Mouse (Mus musculus): ENCODE measurements around the gene Dapk3.
"Not testable (repeated sequence)": the region's sequence is repeated elsewhere in the genome, so short reads cannot be mapped to it uniquely, and the experiment has no call there.

Dapk3 gene

DNA sequence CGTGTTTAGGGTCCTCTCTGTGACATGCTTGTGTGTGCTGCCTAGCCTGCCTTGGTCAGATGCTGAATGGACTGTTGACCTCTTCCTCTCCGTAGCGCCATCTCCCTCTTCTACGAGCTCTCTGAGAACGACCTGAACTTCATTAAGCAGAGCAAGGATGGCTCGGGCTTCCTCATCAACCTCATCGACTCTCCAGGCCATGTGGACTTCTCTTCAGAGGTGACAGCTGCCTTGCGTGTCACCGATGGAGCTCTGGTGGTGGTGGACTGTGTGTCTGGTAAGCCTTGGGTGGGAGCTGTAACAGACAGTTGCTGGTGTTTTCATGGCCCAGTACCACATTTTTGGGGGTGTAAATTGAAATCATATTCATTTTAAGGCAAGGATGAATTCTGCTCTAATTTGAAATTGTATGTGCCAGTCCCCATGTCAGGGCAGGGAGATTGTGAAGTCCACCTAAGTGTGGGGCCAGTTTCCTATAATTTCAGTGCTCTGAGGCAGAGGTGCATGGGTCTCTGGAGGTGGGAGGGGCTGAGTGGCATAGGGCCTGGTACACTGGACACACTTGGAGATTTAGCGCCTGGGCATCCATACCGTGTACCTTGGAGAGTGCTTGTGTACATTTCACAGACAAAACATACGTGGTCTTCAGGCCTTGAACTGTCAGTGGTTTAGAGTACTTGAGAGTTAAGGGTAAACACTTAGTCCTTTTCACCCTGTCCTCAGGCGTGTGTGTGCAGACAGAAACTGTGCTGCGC, 4.7 kb upstream of the Dapk3 start:
- DNase-seq (ENCODE audit: extremely low read depth, low read depth), result no peak

DNA sequence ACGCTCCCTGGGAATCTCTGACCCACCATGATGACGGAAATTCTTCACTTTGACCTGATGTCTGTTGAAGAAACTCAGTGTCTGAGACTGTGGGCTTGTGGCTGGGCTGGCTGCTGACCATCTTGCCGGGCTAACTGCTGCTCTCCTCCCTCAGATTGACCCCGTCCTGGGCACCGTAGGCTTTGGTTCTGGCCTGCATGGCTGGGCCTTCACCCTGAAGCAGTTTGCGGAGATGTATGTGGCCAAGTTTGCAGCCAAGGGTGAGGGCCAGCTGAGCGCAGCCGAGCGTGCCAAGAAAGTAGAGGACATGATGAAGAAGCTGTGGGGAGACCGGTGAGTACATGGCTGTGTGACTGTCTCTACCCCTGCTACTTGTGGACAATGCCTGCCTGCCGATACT, 3.9 kb upstream of the Dapk3 start:
- DNase-seq (ENCODE audit: extremely low read depth, low read depth), result no peak

DNA sequence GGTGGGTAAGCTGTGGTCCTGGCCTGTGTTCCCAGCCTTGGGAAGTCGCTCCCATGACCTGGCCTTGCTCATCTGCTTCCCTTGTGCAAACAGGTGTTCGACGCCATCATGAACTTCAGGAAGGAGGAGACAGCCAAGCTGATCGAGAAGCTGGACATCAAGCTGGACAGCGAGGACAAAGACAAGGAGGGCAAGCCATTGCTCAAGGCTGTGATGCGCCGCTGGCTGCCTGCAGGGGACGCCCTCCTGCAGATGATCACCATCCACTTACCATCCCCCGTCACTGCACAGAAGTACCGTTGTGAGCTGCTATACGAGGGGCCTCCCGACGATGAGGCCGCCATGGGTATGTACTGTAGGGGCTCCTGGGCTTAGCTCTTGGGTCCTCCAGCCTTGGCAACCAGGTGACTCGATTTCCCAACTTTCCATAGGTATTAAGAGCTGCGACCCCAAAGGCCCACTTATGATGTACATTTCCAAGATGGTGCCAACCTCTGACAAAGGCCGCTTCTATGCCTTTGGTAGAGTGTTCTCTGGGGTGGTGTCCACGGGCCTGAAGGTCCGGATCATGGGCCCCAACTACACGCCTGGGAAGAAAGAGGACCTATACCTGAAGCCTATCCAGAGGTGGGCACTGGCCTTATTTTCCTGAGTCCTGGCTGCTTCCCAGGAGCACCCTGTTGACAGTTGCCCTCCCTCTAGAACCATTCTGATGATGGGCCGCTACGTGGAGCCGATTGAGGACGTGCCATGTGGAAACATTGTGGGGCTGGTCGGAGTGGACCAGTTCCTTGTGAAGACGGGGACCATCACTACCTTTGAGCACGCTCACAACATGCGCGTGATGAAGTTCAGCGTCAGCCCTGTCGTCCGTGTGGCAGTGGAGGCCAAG, 3.1 kb upstream of the Dapk3 start:
- no peak for DNase-seq (ENCODE audit: extremely low read depth, low read depth)

DNA sequence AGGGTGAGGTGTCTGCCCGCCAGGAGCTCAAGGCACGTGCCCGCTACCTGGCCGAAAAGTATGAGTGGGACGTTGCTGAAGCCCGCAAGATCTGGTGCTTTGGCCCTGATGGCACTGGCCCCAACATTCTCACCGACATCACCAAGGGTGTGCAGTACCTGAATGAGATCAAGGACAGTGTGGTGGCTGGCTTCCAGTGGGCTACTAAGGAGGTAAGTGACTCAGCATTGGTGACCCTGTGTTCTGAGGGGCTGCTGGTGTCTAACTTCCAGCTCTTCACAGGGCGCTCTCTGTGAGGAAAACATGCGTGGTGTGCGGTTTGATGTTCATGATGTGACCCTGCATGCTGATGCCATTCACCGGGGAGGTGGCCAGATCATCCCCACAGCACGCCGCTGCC, 1.9 kb upstream of the Dapk3 start:
- DNase-seq (ENCODE audit: extremely low read depth, low read depth), result no peak

DNA sequence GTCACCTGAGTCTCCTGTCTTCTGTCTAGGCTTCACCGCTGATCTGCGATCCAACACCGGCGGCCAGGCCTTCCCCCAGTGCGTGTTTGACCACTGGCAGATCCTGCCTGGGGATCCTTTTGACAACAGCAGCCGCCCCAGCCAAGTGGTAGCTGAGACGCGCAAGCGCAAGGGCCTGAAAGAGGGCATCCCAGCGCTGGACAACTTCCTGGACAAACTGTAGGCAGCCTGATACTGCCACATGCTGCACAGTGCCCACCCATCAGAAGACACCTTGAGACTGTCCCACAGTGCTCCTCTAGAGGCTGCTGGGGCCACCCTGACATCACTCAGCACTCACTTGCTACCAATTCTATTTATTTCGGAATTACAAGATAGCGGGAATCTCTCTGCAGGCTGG, 945 bp upstream of the Dapk3 start:
- not testable (repeated sequence) for DNase-seq (ENCODE audit: extremely low read depth, low read depth)

DNA sequence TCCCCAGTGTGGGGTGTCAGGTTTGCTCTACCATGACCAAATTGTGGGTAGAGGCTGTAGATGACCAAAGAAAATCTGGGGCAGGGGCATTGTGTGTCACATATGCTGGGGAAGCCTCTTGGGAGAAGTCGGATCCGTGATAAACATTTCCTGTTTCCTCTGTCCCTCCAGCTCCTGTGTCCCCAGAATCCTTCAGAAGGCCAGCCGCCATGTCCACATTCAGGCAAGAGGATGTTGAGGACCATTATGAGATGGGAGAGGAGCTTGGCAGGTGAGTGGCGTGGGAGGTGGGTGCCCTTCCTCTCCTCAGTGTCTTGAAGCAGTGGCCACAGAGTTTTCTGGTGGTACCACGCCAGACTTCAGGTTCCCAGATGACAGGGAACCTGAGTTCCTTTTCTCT, 1.0 kb downstream of the Dapk3 start, which contains the start of gene 4930442H23Rik:
Gene 4930442H23Rik, minus strand, starts transcription at position 45 of the 400 bp plus-strand sequence.
- no peak for DNase-seq (ENCODE audit: extremely low read depth, low read depth)

DNA sequence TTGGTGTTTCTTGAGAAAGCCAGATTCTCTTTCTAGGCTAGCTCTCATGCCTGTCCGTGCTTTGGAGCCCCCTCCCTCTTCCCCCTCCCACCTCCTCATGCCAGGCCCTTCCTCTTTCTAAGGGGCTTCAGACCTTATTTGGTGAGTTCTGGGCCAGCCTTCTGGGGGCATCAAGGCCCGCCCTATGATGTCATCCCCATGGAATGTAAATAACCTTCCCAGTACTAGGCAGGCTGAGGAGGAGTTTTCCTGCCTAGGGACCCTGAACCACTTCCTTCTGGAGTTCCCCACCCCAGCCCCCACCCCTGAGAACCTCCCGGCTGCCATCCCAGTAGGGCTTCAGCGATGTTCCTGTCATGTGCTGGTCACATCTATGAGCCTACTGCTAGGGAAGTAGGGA, 2.0 kb downstream of the Dapk3 start:
- no peak for DNase-seq (ENCODE audit: extremely low read depth, low read depth)

DNA sequence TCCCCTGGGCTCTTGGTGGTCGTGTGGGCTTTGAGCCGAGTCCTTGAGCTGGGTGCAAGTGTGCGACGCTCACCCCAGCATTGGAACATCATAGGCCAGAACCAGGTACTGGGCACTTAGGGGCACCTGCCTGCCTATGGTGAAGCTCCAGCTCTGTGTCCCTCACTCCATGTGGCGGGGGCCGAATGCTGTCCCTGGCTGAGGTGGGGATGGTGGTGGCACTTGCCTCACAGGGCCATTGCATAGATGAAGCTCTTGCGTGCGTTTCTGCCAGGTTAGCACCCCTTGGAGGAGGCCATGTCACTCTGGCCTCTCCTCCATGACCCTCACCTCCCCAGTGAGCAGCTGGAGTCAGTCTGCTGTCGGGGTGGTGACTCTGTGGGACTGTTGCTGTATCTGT, 4.4 kb downstream of the Dapk3 start:
- no peak for DNase-seq (ENCODE audit: extremely low read depth, low read depth)

DNA sequence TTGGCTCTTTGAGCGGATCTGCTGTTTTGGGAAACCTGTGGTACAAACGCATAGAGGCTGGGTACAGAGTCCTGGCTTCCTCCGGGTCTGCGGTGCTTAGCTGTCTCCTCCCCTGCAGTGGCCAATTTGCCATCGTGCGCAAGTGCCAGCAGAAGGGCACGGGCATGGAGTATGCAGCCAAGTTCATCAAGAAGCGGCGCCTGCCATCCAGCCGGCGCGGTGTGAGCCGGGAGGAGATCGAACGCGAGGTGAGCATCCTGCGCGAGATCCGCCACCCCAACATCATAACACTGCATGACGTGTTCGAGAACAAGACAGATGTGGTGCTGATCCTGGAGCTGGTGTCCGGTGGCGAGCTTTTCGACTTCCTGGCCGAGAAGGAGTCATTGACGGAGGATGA, 7.0 kb downstream of the Dapk3 start:
- no peak for DNase-seq (ENCODE audit: extremely low read depth, low read depth)

DNA sequence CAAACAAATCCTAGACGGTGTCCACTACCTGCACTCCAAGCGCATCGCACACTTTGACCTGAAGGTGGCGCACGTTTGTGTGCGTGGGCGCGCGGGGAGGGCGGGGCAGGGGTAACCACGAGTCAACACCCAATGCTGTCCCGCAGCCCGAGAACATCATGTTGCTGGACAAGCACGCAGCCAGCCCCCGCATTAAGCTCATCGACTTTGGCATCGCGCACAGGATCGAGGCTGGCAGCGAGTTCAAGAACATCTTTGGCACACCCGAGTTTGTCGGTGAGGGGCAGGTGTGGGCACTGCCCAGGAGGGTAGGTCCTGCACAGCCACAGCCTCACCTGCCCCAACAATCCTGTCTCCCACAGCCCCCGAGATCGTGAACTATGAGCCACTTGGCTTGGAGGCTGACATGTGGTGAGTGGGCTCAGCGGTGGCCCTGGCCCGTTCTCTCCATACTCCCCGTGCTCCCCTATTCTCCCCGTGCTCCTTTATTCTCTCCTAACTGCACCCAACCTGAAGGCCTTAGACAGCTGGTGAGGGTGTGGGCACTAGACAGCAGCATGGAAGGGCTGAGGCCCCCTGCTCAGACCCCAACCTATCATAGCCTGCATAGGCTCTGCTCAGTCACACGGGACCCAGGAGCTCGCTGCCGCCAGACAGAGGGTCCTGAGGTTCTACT, 7.6 kb downstream of the Dapk3 start:
- no peak for DNase-seq (ENCODE audit: extremely low read depth, low read depth)

DNA sequence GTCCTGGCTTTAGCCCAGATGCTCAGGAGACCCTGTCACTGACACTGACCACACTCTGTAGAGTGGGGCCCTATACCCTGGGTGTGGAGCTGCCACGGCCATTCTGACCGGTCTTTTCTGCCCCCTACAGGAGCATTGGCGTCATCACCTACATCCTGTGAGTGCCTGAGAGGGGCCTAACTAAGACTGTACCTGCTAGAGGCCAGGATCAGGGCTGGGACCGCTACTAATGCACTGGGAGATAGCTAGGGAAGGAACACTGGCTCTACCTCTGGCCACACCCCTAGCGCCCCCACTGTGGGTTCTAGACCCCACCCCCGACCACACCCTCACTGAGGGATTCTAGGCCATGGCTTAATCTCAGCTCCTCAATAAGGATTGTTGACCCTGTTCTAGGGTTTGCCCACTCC, 8.1 kb downstream of the Dapk3 start:
- no peak for DNase-seq (ENCODE audit: extremely low read depth, low read depth)

DNA sequence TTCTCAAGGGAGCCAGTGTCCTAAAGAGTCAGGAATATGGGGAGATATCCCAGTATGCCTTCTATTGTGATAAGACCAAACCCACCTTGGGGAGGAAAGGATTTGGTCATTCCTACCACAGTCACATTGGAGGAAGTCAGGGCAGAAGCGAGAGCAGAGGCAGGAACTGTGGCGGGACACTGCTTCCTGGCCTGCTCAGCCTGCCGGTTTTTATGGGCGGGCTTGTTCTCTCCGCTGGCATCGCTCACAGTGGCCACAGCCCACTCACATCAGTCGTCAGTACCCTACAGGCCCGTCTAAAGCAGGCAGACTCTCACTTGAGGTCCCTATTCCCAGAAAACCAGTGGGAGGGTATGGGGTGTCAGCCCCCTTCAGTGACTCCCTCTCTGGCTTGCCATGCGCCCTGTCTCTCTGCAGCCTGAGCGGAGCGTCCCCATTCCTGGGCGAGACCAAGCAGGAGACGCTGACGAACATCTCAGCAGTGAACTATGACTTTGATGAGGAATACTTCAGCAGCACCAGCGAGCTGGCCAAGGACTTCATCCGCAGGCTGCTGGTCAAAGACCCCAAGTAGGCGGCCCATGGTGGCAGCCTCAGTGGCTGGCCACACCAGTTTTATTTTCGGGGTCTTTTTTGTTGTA, 8.7 kb downstream of the Dapk3 start:
- DNase-seq (ENCODE audit: extremely low read depth, low read depth), result no peak

DNA sequence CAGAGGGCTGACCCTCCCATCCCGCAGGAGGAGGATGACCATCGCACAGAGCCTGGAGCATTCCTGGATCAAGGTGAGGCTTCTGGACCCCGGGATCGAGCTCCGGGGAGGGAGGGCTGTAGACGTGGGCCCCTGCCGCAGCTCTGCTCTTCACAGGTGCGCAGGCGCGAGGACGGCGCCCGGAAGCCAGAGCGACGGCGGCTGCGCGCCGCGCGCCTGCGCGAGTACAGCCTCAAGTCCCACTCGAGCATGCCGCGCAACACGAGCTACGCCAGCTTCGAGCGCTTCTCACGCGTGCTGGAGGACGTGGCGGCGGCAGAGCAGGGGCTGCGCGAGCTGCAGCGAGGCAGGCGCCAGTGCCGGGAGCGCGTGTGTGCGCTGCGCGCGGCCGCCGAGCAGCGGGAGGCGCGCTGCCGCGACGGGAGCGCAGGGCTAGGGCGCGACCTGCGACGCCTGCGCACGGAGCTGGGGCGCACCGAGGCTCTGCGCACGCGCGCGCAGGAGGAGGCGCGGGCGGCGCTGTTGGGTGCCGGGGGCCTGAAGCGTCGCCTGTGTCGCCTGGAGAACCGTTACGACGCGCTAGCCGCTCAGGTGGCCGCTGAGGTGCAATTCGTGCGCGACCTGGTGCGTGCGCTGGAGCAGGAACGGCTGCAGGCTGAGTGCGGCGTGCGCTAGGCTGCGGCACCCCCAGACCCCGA, 9.6 kb downstream of the Dapk3 start:
- no peak for DNase-seq (ENCODE audit: extremely low read depth, low read depth)

DNA sequence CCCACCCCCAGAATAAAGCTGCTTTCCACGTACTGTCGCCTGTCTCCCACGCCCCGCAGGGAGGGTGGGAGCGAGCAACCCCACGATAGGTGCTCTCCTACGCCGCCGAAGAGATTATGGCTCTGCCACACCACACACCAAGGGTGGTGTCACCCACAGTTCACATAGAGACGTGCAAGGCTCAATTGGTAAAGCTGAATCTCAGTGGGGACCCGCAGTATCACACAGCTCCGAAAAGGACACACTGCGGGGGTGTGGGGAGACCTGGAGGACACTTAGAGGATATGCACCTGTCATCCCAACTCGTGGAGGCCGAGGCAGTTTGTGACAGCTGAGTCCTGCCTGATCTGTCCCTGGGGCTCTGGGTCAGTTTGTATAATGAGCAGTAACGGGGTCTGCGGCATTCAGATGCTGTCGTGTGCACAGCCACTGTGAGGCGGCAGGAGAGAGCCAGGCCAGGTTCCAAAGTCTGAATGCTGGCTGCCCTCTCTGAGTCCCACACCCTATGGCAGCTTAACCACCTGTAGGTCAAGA, 10.2 kb downstream of the Dapk3 start:
- DNase-seq (ENCODE audit: extremely low read depth, low read depth), result no peak

DNA sequence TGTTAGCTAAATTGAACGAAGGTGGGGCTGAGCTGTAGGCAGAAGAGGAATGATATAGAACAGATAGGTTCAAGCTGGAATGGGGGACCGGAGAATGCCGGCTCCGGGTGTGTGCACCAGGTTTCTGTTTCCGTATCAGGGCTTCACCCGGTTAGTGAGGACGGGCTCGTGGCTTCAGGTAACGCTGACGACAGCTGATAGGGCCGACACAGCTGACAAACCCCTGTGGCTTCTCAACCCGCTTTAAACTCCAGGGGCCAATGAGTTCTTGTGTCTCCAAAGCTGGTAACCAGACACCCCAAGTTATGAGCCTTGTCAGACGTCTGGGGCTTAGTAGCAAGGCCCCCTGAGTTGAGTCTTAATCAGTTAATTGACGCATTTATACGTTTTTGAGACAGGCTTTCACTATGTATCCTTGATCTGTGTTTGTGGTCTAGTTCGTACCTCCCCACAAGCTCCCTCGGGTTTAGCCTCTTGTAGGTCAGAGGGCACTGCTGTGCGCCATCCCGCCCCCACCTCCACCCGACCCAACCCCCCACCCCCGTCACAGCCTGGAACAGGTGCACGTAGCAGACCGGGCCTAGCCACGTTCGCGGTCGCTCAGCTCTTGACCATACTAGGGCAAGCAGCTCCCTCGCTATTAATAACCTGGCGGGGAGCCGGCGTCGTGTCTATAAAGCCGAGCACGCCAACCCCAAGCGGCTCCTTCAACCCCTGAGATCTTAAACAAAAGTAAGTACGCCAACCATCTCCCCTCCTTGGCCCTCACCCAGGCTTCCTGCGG, 11.4 kb downstream of the Dapk3 start:
- DNase-seq (ENCODE audit: extremely low read depth, low read depth), result no peak

DNA sequence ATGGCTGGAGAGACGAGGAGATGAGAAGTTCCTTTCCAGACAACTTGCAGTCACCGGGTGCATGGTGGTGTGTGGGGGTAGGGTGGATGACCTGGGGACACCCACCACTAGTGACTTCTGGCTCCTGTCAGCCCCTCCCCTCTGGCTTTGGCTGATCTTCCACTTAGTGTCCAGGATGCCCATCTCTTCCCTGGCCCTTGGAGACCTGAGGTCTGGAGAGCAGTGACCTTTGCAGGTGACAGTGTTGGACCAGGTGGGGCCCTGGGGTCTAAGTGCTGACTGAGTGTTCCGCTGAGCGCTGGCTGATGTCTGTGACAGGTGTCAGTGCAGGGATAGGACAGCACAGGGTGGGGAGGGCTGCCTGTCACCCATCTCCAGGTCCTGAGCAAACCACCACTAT, 12.5 kb downstream of the Dapk3 start:
- no peak for DNase-seq (ENCODE audit: extremely low read depth, low read depth)

DNA sequence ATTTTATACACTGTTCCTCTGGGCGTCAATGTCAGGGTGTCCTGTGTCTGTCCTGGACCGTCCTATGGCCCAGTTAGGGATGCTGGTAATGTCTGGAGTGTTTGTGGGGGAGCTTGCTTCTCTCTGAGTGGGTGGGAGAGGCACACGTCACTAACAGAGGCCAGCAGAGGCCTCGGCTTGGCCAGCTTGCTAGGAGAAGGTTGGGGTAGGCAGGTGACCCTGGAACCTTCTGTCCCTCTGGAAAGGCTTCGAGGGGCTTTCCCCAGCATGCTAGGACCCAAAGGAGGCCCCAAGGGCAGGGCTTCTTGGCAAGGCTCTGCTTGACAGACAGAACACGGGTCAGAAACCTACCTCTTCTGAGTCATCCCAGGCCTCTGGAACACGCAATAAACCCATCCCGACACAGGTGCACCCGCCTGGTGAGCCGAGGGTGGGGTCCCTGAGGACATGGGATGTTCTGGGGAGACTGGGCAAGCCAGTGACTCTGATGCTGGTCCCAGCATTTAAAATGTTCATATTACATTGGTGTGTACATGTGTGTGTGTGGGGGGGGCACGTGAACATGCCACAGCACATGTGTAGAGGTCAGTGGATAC, 13.8 kb downstream of the Dapk3 start:
- no peak for DNase-seq (ENCODE audit: extremely low read depth, low read depth)

DNA sequence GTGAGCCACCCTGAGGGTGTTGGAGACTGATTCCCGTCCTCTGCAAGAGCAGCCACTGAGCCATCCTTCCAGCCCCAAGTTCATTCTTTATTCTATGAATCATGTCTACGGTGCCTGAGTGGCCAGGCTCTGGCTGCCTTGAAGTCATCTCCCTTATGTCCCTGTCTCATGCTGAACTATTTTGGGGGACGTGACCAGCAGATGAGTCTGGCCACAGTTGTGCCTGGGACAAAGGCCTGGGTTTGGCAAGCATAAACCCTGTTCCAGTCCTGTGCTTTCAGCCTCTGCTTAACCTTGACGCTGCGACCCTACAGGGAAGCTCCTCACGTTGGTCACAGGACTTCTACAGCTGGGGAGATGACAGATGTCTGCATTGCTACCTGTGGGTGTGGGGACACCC, 14.5 kb downstream of the Dapk3 start:
- no peak for DNase-seq (ENCODE audit: extremely low read depth, low read depth)

DNA sequence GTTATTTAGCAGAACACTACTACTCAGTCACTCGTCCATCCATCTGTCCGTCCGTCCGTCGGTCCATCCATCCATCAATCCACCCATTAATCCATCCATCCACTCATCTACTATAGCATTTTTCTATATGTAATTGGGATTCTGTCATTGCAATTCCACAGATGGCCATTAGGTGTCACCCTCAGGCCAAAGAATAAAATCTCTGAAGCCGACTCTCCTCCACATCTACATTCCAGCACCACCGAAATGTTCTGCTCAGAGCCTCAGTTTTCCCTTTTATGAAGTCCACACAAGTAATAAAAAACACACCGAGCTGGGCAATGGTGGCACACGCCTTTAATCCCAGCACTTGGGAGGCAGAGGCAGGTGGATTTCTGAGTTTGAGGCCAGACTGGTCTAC, 15.4 kb downstream of the Dapk3 start:
- DNase-seq (ENCODE audit: extremely low read depth, low read depth), result no peak

DNA sequence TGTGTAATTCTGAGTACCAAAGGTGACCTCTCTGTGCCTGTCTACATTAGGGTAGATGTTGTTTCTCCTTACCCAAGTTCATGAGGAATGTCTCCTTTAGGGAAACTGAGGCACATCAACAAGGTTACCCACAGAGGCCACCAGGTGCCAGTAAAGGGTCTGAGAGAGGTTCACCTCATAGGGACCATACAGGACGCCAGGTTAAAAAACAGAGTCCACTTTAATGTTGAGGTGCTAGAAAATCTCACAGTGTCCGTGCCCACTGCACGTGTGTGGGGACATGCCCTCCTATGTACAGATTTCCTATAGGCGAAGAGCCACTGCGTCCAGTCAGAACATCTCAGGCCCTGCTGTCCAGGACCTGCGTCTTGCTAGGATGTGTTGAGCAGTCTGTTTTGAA, 16.2 kb downstream of the Dapk3 start:
- DNase-seq (ENCODE audit: extremely low read depth, low read depth), result no peak

All from MEL-GATA-1-ER (cell line).